Mouse (Mus musculus) testis, postnatal 14 days (tissue): ENCODE results near the gene Olfr487.
"Not testable (repeated sequence)": the region's sequence is repeated elsewhere in the genome, so short reads cannot be mapped to it uniquely, and the experiment has no call there.

Experiments used
- DNase-seq: peaks from one replicate; pipeline ENCODE4 v3.0.0; 2021; ENCODE audit warnings: low spot score

Gene Olfr487

DNA sequence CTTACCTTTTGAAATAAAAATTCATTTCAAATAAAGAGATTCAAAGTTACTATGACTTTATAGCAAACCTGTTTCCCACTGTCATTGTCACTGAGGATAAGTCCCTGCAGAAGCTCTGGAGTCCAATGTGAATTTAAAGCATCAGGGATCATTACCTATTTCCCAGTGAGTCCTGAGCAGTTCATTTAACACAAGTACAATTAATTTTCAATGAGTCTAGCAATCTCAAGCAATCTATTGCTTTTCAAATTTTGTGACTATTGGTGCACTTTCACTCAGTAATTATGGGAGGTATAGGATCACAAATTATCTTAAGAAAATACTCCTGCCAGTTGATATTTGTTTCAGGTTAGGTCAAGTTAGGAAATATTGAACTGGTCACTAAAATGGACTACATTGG is at the start of gene Olfr487:
Olfr487 (minus strand) TSS at position 101 of the 400 bp plus-strand sequence.
- not testable (repeated sequence) for DNase-seq

DNA sequence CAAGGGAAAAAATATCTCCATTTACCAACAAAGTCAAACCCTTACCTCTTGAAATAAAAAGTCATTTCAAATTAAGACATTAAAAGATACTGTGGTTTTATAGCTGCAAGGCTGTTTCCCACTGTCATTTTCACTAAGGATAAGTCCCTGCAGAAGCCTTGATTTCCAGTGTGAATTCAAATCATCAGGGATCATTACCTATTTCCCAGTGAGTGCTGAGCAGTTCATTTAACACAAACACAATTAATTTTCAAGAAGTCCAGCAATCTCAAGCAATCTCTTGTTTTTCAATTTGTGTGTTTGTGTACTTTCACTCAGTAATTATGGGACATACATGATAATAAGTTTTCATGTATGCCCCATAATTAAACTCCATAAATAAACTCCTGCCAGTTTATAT is 43.8 kb upstream of the Olfr487 start, which contains the start of gene Olfr488:
Olfr488 (minus strand) TSS at position 101 of the 400 bp plus-strand sequence.
- DNase-seq, result no peak

DNA sequence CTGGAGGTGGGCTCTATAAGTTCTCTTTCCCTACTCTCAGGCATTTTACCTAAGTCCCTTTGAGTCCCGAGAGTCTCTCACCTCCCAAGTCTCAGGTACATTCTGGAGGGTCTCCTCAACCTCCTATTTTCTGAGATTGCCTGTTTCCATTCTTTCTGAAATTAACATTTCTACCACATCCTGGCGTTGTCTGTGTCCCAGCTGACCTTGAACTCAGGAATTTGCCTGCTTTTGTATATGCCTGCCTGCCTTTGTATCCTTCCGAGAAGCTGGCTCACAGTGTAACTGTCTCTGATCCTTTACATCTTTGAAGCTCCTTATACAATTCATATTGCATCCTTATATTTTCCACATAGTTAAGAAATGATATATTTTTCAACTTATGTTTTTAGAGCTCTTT is 19.1 kb upstream of the Olfr487 start:
- DNase-seq, result no peak

DNA sequence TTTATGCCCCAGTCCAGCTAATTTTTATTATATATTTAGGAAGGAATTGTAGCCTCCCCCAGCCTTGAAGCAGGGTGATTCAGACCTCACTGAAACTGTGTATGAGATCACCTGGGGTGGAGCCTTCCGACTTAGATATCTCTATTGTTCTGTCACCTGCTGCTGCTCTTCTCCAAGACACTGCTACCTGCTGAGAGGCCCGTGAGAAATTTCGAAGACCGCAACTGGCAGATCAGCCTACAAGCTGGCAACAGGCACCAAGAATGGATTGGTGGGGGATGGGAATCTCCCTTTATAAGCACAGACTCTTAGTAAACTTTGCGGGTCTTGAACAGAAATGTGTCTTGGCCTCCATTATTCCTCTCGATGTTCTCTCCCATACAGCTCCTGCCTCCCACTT is 17.5 kb downstream of the Olfr487 start:
- DNase-seq, result no peak

DNA sequence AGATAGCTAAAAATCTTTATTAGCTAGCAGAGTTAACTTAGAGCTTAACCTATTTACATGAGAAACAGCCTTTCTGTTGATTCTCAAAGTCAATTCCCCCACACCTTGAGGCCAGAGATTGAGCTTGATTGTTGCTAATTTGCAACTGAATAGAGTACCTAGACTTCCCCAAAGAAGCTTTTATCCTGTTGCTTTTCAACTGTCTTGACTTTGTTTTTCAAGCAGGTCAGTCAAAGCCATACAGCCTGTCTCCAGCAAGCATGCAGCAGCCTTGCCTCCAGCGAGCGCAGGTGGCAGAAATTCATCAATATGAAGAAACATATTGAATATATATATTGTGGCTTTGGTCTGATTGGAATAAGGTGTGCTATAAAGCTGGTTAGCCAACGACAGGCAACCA is 18.1 kb downstream of the Olfr487 start:
- DNase-seq, result not testable (repeated sequence)

DNA sequence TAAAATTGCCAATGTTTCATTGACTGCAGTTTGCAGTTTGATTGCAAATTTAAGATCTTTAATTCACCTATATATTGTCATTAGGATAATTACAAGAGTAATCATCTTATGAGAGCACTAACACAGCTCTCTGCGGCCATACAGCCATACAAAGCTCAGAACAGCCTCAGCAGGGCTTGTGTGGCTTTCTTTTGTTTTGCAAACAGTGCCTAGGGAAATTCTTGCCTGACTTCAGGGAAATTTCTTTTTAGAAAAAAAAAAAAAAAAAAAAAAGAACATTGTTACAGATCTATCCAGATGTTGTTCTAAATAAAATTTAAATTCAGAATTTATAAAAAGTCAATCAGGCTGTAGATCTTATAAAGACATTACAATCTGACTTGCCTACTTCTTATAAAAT is 21.7 kb downstream of the Olfr487 start:
- DNase-seq, result not testable (repeated sequence)

DNA sequence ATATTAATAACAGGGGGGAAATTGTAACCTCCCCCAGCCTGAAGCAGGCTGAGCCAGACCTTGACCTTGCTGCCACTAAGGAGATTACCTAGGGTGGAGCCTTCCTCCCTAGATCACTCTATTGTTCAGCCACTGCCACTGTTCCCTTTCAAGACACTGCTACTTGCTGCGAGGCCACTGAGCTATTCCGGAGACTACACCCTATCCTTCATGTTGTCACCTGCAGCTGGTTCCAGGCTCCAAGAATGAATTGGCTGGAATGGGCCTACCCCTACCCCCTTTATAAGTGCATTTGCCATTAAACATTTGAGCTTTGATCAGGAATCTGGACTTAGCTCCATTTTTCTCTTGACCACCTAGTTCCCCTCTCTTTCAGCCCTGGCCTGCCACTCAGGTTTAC is 23.2 kb downstream of the Olfr487 start:
- not testable (repeated sequence) for DNase-seq

DNA sequence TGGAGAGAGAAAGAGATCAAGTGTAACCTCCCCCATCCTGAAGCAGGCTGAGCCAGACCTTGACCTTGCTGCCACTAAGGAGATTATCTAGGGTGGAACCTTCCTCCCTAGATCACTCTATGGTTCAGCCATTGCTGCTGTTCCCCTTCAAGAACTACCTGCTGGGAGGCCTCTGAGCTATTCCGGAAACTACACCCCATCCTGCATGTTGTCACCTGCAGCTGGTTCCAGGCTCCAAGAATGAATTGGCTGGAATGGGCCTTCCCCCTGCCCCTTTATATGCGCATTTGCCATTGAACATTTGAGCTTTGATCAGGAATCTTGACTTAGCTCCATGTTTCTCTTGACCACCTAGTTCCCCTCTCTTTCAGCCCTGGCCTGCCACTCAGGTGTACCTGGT is 29.2 kb downstream of the Olfr487 start:
- not testable (repeated sequence) for DNase-seq

DNA sequence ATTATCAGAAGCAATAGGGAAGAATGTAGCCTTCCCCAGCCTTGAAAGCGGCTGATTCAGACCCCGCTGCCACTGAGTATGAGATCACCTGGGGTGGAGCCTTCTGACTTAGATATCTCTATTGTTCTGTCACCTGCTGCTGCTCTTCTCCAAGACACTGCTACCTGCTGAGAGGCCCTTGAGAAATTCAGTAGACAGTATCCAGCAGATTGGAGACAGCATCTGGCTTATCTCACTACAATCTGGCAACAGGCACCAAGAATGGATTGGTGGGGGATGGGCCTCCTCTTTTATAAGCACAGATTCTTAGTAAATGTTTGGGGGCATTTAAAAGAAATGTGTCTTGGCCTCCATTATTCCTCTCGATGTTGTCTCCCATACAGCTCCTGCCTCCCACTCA is 30.0 kb downstream of the Olfr487 start:
- DNase-seq, result not testable (repeated sequence)

DNA sequence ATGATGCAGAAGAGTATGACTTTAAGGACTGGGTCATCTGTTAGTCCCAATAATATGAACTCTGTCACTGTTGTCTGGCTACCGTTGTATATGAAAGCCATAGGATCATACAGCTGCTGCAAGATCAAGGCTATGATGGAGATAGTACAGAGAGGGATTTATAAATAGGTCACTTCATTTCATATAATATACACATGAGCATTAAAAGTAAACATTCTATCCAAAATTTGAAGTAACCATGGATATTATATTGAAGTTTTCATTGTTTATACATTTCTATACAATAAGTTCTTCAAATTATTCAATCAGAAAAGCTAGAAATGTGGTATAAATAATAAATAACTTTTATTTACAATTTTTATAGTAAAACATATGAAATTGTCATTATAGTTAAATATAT is 41.8 kb downstream of the Olfr487 start, which contains the start of gene Olfr486:
Olfr486 (minus strand) TSS at position 101 of the 400 bp plus-strand sequence.
- not testable (repeated sequence) for DNase-seq

DNA sequence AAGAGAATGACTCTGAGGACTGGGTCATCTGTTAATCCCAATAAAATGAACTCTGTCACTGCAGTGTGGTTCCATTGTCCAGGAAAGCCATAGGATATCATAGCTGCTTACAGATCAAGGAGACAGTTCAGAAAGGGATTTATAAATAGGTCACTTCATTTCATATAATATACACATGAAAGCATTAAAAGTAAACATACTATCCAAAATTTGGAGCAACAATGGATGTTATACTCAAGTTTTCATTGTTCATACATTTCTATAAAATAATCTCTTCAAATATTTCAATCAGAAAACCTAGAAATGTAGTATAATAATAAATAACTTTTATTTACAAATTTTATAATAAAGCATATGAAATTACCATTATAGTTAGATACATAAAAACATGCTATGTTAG is 54.7 kb downstream of the Olfr487 start, which contains the start of gene Olfr485:
Olfr485 (minus strand) TSS at position 101 of the 400 bp plus-strand sequence.
- no peak for DNase-seq
